Mouse (Mus musculus): ENCODE measurements around the gene Fam162a.

GRCm38 (mm10) chr16:36043073-36043472 lies 28.3 kb downstream of the Fam162a start:
- TF ChIP-seq POLR2A (IDR thresholded peaks at IDR 0.05; ENCODE audit: extremely low read depth, insufficient read depth, low read length) (no peak), CTCF (IDR thresholded peaks at IDR 0.05; ENCODE audit: low read depth, low read length) (no peak)

Data from liver, adult 2 months (tissue).